Mouse (Mus musculus) erythroid progenitor cell, adult 5-6 weeks (primary cell): Measurements from ENCODE around the gene Cemip2. TPM values are rescaled to one million over a fixed set of nuclear protein-coding genes. Genes with fewer than 3 reads are reported as not detected.
"Not testable (repeated sequence)": the region's sequence is repeated elsewhere in the genome, so short reads cannot be mapped to it uniquely, and the experiment has no call there.

Source experiments
- ATAC-seq: replicated peaks from 2 replicates; pipeline ENCODE4 v1.8.0; 2016; ENCODE audit warnings: moderate number of reproducible peaks, mild to moderate bottlenecking, moderate TSS enrichment, inconsistent platforms; ENCODE audit not compliant: poor library complexity, low FRiP score, severe bottlenecking
- total RNA-seq, 2 experiments: library from RNA; stranded (forward) in 1 of 2; stranded (reverse) in 1 of 2; fragments of 150-400 nt in 1 of 2; fragments of 186-747, 209-891 nt in 1 of 2; gene quantifications; 2 replicates each; pipeline versions ENCODE4 v1.2.3 to v1.2.4; 2015 to 2017; ENCODE audit warnings: low replicate concordance in 2 of 2

Cemip2 gene
- total RNA-seq, 2 experiments from 2014 or later: 1.7 to 3.8 TPM

GRCm38 (mm10) chr19:21860894-21861293 lies 82.8 kb downstream of the Cemip2 start:
- ATAC-seq: no peak

DNA sequence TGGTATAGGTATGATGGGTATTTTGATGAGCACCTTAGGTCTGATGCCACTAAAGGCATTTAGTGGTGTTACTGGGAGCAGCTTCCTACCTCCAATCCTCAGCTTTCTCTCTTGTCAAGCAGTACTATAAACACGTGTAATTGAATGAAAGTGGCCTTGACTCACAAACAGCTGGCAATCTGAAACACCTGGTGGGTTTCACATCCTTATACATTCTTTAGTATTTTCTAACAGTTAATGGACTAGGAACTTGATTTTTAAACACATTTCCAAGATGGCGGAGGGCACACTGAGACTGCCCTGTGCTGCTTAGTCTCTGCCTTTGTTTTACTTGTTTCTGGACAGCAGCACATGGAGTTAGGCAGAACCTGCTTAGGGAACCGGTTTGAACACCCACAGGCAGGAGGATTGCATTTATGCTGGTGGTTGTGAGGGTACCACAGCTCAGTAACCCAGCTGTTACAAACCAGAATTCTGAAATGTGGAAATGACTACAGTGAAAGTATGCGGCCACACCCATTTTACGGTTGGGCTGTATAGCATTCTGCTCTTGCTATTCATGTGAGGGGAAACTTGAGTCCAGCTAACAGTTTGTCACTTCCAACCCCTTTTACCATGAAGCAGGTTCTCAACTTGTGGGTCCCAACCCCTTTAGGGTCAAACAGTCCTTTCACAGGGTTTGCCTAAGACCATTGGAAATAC lies 84.3 kb downstream of the Cemip2 start:
- ATAC-seq: no peak

GRCm38 (mm10) chr19:21862991-21863931 lies 85.1 kb downstream of the Cemip2 start:
- no peak for ATAC-seq

- no peak for ATAC-seq
These were observed 87.3 kb downstream of the Cemip2 start for GRCm38 (mm10) chr19:21865242-21866055.

GRCm38 (mm10) chr19:21866094-21866493 lies 88.0 kb downstream of the Cemip2 start:
- ATAC-seq: no peak

GRCm38 (mm10) chr19:21866756-21867155 lies 88.6 kb downstream of the Cemip2 start:
- not testable (repeated sequence) for ATAC-seq

DNA sequence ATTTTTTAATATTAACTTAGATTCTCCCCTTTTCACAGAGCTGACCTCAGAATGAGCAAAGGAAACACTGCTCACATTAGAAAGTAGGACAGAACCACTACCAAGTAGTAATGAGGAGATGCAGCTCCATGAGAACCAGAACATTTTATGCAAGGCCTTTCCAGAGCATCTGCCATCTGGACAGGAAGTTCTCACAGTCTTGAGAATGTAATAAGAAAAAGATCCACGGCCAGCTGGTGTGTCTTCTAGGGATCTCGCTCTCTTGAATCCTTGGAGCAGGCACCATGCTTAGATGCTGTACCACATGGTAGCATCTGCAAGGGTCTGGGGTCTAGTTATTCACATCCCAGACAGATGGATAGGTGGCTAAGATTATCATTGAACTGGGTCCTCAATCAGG lies 90.3 kb downstream of the Cemip2 start:
- ATAC-seq: no peak

DNA sequence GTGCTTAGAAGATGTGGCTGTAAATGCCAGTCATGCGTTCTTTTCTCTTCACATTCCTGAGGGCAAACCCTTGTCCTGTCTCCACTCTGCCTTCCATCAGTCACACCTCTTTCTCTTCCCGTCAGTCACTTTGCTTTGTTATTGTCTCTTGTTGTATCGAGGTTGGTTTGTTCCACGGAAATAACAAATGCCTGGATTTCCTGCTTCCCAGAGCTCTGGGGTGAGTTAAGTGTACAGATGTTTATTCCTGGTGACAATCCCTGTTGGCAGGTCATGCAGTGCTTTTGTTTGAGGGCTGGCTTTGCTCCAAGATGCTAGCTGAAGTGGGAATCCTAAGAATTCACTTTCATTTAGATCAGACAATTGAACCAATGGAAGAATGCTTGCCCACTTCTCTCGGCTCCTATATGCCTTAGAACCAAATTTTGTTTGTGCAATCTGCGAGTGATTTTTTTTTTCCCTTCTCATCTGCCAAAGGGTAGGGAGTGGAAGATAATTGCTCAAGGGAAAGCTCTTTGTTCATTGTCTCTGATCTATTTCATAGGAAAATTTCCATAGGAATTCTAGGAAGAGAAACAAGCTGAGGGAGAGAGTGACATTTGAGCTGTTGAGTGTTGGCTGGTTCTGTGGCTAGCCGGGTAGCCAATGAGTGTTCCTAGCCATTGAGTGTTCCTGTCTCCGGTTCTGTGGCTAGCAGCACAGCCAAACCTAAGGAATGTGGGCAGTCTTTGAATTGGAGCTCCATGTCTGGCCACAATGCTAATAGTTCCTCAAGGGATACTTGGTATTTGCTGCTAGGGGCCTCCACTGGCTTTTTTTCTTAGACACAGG lies 104.2 kb downstream of the Cemip2 start:
- no peak for ATAC-seq

DNA sequence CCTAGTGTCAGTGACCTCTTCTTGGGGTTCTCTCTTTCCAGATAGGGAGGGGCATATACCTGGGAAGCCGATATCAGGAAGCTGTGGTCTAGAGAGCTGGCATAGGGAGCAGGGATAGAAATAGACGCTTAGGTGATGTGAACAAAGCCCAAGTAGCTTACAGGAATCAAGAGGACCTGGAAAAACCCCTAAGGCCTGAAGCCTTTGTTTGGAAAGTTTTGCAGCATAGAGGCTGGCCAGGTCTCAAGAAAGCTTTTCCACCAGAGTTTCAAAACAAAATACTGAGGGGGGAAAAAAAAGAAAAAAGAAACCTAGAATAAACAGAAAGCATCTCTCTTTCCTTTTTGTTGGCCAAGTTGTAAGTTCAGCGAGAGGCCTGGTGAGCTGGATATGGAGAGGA lies 104.9 kb downstream of the Cemip2 start:
- no peak for ATAC-seq

- no peak for ATAC-seq
These were observed 105.8 kb downstream of the Cemip2 start for GRCm38 (mm10) chr19:21883922-21884321.

DNA sequence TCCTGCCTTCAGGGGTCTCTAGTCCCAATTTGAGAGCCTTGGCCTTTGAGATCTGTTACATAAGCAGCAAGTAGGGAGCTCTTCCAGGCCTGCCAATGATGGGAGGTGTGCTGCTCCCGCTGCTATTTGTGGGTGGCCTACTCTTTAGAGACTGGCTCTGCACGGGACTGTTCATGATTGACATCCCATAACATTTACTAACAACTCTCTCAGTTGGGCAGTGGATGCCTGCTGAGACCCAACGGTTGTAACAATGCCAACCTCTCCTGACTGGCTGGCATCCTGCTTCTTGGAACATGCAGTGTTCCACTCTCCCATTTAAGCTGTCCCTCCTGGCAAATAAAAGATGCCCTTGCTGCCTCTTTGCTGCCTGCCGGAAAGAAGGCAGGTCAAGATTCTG lies 106.2 kb downstream of the Cemip2 start:
- no peak for ATAC-seq

- ATAC-seq: no peak
These were observed 108.1 kb downstream of the Cemip2 start for GRCm38 (mm10) chr19:21886166-21886657.

DNA sequence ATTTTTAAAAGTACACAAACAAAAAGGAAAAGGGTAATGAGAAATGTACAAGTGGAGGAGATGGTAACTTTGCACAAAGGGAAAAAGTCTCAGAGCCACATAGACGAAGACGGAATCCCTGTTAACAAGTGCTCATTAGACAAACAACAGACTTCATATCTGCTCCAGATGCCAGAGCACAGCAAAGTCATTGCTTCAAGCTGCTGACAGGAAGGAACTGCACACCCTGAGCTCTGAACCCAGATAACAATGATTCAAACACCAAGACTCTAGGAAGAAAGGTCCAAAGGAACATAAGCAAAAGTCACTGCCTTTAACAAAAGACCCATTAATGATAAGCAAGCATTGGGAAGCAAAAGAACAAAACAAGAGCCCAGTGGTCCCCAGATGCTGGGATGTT lies 112.6 kb downstream of the Cemip2 start:
- no peak for ATAC-seq

- no peak for ATAC-seq
These were observed 116.7 kb downstream of the Cemip2 start for GRCm38 (mm10) chr19:21894792-21895191.

- ATAC-seq: no peak
These were observed 117.4 kb downstream of the Cemip2 start for GRCm38 (mm10) chr19:21895540-21895939.

DNA sequence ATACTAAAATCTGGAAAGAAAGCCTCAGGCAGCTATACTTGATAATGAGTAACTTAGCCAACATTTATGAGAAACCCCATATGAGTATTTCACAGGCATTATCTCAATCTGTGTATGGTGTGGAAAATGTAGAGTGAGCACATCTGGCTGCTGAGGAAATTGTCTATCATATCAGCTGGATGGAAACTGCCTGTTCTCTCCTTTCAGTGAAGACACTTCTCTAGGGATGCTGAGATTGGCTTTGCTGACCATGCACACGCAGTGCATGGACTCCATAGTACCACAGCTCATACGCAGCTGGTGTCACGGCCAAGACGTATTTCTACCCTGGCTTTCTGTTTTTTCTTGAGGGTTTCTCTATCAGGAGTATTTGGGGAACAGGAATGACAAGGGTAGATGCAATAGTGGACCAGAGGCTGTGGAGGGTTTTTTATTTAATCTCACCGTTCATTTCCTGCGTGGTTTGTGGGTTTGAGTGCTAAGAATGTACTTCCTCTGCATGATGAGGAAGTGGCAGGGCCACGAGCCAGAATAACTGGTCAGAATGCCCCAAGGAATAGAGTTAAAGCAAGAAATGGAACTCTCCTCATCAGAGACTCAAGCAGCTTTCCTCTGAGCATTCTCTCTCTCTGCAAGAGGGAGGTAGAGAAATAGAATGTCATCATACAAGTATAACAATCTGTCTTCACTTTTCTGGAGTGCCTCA lies 119.1 kb downstream of the Cemip2 start:
- no peak for ATAC-seq

DNA sequence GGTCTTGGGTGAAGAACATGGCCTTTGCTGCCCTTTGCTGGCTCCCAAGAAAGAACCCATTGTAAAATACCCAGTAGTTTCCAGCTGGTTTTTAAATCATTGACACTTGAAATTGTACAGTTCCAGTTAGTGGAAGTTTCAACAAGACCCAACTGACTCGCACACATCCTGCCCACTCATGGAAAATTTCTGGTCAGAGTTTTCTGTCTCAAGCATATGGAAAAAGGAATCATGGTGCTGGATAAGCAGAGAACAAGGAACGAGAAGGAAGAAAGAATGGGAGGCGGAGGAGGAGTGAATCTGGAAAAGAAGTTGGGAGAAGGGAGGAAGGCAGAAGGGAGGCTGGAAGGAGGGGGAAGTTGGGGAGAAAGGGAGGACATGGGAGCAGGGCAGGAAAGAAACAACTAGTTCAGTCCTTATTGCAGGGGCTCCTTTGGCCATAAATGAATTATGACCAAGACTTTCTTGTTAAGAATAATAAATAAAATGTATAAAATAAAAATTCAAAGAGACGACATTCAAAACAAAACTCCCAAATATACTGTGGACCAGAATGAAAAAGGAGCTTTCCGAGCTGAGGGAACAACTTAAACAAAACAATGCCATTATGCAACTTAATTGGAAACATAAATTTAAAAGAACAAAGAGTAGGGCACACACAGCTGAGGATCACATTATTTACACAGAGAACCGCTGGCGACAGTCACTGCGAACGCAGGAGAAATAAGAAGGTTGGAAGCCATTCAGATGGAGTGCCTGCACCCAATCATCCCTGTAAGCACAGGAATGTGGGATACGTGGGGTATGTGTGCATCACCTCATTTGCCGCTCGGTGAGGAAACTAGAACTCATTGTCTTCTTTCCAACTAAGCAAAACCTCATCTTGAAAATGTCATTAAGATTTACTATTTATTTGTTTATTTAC lies 120.1 kb downstream of the Cemip2 start:
- no peak for ATAC-seq
